Mouse (Mus musculus): ENCODE measurements around the gene Tmem121.
"Not testable (repeated sequence)": the region's sequence is repeated elsewhere in the genome, so short reads cannot be mapped to it uniquely, and the experiment has no call there.

Gene Tmem121

DNA sequence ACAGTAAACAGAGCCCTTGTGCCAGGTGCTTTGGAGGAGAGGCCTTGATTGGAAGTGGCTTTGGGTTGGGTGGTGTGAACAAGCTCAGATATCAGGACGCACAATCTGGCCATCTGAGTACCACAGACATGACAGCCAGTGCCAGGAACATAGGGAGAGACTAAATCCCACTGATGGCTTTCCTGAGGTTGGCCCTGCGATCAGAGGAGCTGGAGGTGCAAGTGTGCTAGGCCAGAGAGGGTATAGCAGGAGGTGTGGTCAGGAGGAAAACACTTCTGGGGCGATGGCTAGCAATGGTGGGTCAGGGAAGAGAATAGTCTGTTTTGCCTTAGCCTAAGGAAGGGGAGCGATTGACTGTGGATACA, 1.3 kb downstream of the Tmem121 start:
- DNase-seq (ENCODE audit: low read depth): peak; percentile 26

DNA sequence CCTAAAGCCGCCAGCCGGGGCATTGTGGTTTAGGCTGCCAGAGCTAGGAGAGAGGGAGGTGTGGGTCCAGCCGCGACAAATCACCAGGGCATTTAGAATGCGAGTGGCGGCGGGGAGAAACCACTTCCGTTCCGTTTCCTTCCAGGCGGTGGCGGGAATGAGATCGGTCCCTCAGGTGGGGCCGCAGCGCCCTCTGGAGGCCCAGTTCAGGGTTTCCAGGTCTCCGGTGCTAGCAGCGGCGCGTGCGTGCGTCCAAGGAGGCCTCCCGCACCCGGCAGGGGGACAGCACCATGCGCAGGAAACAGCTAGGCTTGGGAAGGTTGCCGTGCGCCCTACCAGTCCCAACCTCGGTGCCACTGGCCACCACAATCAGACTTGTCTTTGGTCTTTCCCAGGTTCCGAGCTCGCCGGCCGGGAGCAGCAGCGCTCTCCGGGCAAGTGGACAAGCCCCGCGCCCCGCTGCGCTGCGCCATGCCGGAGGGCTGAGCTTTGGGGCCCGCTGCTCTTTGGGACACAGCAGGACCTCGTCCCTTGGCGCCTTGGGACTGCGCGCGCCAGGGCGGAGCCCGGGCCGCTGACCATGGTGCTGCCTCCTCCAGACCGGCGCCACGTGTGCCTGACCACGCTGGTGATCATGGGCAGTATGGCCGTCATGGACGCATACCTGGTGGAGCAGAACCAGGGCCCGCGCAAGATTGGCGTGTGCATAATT, 2.0 kb downstream of the Tmem121 start:
- peak; percentile 89 for DNase-seq (ENCODE audit: low read depth)

DNA sequence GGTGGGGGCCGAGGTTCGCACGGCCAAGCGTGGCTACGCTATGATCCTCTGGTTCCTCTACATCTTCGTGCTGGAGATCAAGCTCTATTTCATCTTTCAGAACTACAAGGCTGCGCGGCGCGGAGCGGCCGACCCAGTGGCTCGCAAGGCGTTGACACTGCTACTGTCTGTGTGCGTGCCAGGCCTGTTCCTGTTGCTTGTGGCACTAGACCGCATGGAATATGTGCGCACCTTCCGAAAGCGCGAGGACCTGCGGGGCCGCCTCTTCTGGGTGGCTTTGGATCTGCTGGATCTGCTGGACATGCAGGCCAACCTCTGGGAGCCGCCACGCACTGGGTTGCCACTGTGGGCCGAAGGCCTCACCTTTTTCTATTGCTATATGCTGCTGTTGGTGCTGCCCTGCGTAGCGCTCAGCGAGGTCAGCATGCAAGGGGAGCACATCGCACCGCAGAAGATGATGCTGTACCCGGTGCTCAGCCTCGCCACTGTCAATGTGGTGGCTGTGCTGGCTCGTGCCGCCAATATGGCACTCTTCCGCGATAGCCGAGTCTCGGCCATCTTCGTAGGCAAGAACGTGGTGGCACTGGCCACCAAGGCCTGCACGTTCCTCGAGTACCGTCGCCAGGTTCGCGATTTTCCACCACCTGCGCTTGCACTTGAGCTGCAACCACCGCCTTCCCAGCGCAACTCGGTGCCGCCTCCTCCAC, 2.8 kb downstream of the Tmem121 start:
- DNase-seq (ENCODE audit: low read depth): no peak

DNA sequence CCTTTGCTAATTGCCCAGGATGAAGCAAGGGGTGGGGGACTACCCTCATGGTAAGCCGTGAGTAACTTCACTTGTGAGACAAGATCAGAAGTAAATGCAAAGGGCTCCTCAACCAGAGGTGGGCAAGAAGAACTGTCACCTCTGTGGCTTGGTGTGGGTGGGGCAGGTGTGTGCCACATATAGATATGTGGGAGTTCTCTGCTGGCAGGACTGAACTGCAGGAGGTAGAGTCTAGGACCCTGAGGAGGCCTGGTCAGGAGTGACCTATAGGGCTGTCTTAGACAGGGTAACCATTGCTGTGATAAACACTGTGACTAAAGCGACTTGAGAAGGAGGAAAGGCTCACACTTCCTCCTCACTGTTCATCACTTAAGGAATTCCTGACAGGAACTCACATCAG, 7.7 kb downstream of the Tmem121 start:
- DNase-seq (ENCODE audit: low read depth): no peak

DNA sequence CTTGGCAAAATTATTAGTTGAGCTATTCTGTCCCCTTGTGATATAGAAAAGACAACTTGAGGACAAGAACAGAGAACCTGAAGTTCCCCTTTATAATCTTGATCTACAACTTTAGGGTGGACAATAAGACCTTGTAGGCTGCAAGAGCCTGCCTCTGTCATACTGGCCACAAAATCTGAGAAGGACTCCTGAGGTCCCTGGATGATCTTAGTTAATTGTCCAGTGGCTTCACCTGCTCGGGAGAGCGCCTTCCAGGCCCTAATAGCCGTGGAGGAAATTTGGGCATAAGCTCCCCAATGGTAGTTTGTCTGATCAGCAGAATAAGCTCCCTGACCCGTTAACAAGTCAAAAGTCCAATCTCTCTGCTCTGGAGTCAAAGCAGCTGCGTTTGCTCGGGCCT, 13.4 kb downstream of the Tmem121 start:
- DNase-seq (ENCODE audit: low read depth): not testable (repeated sequence)

DNA sequence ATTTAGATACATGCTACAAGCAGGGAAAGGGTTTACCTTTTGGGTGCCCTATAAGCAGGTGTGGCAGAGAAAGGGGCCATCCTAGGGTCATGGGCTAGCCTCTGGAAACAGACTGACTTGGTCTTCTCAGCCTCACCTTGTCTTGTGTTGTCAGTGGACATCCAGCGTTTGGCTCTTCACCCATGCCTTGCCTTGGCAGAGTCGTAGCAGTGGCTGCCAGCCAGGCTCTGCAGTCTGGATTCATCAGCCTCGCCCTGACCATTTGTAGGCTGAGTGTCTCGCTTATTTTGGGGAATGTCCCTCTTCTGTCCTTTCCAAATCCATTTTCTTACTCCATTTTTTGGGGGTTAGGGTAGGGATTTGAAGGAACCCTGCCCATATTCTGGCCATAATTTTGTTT, 15.6 kb downstream of the Tmem121 start:
- DNase-seq (ENCODE audit: low read depth): no peak

DNA sequence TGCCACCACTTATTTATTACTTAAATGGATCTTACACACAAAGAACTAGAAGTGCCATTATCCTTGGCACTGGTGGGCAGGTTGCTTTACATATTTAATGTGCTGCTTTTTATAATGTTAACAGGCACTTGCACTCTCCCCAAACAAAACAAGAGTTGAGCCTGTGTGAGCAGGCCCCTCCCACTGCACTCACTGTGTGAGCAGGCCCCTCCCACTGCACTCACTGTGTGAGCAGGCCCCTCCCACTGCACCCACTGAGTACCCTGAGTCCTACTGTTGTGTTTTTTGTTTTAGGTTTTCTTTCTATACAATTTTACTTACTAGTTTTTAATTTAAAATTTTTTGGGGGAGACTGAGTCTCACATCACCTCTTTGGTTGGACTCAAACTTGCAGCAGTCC, 16.3 kb downstream of the Tmem121 start:
- DNase-seq (ENCODE audit: low read depth): no peak

DNA sequence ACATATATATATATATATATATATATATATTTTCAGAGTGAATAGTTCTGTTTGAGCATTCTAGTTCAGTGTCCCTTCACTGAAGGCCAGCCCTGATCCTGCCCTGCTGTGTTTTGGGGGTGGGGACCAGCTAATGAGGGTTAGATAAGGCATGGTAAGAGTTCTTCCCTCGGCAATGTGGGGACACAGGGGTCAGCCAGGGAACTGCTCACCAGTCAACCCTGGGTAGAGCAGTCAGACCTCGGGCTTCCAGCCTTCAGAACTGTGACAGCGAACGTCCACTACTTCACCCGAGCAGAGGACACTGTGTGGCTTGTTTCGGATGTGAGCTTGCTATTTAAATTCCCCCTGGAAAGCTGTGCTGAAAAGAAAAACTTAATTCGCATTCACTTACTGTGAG, 17.8 kb downstream of the Tmem121 start:
- no peak for DNase-seq (ENCODE audit: low read depth)

DNA sequence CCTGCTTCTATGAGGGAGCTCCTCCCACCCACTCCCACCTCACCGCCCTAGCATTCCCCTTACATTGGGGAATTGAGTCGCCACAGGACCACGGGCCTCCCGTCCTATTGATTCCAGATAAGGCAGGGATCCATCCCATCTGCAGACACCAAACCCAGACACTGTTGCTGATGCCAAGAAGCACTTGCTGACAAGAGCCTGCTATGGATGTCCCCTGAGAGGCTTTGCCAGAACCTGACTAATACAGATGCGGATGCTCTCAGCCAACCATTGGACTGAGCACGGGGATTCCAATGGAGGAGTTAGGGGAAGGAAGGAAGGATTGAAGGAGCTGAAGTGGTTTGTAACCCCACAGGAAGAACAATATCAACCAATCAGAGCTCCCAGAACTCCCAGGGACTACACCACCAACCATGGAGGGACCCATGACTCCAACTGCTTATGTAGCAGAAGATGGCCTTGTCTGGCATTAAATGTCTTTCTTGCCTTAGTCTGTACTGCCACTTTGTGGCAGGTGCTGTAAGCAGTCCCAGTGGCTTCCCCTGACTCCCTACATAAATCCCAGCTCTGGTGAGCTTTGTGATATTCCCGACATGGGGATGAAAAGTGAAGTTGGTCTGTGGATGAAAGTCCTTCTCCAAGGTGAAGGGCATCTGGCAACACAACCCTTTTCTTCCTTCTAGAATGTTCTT, 19.7 kb downstream of the Tmem121 start:
- DNase-seq (ENCODE audit: low read depth): no peak

DNA sequence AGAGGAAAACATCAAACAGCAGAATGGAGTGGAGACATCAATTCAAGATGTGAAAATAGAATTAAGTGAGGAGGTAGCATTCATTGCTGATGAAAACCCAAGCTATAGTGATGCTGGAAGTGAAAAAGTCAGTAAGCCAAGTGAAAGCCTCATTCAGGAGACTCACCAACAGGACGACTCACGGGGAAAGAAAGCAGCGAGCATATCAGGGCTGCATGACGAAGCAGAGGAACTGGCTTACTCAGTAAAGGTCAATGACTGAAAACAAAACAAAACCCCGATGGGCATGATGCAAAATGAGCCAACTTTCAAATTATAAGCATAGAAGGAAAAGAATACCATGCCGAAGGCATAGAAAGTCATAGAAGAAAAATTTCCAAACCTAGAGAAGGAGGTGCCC, 22.0 kb downstream of the Tmem121 start:
- peak; percentile 36 for DNase-seq (ENCODE audit: low read depth)

DNA sequence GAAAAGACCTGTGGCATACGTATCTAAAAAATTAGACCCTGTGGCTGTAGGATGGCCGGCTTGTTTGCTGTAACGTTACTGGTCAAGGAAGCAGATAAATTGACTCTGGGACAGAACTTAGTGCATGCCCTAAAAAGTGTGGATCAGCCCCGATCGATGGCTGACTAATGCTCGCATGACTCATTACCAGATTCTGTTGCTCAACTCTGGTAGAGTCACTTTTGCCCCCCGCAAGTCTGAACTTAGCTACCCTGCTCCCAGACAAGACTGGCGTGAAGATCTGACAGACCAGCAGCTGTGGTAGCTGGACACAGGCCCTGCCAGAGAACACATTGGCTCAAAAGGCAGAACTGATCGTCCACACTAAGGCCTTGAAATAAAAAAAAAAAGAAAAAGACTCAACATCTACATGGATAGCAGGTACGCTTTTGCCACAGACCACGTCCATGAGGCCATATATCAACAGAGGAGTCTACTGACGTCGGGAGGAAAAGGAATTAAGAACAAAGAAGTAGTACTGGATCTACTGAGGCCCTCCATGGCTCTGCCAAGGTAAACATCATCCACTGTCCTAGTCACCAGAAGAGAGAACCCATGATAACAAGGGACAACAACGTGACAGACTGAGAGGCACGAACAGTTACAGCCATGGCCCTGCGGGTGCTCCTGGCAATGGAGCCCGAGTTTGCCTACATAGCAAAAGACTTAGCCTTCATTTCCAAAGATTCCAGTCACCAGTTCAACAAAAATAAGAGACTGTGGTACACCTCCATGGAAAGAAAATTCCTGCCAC, 25.1 kb downstream of the Tmem121 start:
- no peak for DNase-seq (ENCODE audit: low read depth)

DNA sequence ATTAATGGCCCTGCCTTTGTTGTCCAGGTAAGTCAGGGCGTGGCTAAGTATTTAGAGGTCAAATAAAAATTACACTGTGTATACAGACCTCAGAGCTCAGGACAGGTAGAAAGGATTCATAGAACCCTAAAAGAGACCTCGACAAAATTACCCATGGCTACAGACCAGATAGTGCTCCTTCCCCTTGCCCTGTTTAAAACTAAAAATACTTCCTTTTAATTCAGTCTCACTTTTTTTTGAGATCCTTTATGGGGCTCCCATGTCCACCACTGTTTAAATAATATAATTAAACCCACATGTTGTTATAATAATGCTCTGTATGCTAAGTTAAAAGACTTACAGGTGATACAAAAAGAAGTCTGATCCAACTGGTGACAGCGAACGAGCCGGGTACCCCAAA, 26.0 kb downstream of the Tmem121 start:
- no peak for DNase-seq (ENCODE audit: low read depth)

DNA sequence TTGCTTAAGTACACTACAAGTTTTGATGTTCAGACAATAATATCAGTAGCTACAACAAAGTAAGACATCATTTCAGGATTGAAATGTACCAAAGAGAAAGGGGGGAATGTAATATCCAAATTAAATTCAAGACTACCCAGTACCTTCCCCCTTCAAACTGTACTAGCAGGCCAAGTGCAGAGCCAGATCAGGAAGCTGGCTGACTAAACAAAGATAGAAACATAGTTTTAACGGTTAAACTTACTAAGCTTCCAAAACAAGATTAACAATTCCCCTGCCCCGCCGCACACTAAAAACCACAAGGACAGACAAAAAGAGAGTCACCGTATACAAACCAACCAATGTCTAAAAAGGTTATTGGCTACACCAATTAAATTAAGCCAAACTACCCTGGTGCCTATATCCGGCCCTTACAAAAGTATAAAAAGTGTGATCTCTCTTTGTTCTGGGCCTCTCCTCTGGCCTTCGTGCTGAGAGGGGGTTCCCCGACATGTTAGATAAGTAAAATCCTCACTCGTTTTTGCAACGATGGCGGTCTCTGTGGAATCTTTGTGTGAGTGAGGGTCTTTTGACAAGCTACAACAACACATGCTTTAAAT, 26.7 kb downstream of the Tmem121 start:
- peak; percentile 78 for DNase-seq (ENCODE audit: low read depth)

DNA sequence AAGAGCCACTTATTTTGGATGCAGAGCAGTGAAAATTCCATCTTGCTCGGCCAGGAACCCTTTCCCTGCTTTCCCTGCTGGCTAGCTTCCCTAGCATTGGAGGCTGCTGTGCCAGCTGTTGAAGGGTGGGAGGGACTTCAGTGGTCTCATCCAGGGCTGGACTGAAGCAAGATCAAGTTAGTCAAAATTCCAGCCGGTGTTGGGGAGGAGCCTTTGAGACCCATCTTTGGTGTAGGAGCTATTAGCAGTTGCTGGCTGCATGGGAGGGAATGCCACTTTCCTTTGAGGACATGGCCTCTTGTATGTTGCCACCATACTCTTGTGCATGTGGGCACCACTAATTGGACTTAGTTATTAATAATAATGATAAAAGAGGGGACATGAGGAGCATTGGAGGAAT, 27.5 kb downstream of the Tmem121 start:
- no peak for DNase-seq (ENCODE audit: low read depth)

DNA sequence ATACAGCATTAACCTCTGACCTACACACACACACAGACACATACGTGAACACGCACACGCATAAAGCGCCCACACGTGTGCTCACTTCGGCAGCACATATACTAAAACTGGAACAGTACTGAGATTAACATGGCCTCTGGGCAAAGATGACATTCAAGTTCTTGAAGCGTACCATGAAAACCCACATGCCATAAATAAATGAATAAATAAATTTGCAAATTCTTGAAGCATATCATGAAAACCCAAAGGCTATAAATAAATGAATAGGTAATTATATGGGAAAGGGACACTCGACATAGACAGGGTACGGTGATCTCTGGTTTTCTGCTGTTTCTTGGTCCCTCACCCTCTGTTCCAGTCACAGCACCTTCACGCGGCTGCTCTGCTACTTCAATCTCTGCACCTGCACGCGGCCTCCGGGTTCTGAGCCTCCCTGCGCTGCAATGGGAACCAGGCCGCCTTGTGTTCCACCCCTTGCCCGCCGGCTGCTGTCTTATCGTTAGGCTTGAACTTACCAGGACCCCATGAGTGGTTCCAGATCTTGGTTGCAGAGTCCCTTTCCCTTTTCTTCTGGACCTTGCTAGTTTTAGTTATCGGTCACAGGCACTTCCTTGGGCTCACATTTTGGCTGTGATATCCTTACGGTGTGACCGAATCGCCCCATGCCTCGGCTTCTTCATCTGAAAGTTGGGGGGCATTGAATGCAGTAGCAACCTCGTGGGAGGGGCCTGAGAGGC, 28.5 kb downstream of the Tmem121 start:
- no peak for DNase-seq (ENCODE audit: low read depth)

DNA sequence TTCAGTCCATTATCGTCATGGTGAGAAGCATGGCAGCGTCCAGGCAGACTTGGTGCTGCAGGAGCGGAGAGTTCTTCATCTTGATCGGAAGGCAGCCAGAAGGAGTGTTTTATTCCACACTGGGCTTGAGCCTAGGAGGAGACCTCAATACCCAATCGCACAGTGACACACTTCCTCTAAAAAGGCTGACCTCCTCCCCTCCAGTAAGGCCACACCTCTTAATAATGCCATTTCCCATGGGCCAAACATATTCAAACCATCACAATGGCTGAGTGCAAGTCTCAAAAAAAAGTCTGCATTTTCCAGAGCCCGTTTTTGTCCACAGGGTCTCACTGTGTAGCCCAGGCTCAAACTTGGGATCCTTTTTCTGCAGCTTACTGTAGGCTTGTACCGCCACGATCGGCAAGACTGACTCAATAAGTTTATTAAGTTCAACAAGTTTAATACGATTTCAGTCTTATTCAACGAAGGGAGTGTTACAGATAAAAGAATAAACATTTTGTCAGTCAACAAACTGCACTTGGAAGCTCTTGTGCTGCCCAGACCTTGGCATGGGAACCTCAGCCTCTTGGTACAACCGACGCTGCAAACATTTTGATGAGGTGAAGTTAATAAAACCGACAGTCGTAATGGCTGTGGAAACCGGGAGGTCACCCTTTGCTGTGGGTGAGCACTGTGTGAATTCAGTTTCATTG, 29.4 kb downstream of the Tmem121 start:
- no peak for DNase-seq (ENCODE audit: low read depth)

DNA sequence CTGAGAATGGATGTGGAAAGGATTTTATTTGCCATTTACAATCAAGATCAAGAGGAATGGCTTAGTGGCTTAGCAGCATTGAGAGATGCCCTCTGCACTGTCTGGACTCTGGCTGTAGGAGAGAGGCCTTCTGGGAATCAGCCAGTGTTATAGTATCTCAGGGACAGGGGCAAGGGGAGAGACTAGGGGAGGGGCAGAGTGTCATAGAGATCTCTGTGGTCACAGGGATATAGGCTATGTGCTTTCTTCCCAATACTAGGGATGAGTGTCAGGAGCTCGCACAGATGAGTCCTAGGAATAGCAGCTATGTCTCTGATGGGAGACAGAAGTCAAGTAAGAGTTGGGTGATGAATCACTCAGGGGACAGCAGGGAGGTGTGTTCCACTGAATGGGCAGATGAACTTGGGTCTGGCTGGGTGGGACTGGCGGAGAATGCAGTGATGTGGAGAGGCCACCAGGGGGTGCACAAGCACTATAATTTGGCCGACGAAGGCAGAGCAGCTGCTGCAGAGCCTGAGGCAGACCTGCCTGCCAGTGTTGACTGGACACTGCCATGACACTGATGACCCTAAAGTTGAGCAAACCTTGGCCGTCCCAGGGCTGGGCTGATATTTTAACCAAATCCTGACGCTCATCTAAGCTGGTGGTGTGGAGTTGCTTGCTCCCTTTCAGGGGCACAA, 30.1 kb downstream of the Tmem121 start:
- peak; percentile 81 for DNase-seq (ENCODE audit: low read depth)

DNA sequence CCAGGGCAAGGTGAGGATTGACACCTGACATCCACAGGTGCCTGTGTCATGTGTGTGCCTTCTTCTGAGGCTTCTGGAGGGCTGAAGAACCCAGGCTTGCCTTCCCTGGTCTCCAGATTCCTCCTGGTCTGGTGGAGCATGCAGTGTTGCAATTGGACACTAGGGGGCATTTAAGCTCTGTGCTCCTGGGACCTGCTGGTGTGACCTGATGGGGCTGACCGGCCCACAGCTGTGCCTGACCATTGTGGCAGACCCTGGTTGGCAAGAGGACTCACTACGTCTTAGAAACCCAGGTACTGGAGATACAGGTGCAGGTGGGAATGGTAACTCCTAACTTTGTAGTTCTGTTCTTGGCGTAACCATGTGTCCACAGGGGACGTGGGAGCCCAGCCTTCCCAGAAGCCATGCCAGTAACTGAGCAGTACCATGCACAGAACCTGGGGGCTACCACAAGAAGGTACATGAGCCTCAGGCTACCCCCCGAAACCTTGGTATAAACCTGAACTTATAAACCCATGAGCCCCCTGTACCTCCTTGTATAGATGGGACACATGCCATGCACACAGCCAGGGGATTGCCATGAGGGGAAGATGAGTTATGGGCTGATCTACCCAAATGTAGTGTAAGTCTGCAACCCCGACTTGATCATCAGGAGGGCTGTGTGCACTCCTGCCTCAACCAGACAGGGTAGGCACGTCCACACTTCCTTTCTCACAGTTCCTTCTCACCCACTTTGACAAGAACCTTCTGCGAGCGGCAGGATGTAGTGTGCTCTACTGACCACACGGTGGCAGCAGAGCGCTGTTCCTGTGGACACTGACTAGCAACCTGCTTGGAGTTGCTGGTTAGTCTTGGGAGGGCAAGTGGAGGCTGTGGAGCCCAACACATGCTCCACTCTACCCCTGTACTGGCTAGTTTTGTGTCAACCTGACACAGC, 31.8 kb downstream of the Tmem121 start:
- peak; percentile 95 for DNase-seq (ENCODE audit: low read depth)

DNA sequence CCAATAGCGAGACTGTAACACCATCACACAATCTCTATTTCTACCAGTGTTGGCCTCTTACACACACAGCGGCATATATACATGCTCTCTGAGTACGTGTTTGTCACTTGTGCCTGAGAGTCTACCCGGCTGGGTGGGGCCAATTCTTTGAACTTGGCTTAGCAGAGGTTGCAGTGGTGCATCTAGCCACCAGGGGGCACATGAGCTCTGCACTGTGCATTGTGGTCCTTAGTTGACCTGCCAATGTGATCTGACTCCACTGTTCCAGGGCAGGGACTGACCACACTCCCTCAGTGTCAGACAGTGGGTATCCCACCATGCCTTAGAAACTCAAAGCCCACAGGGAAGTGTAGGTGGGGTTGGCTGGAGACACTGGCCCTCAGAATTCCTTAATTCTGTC, 34.1 kb downstream of the Tmem121 start:
- peak; percentile 91 for DNase-seq (ENCODE audit: low read depth)
